Mouse (Mus musculus) E14TG2a.4 (cell line): ENCODE measurements around the gene C1qtnf12.

Experiments used
- CTCF ChIP-seq: conservative IDR thresholded peaks from 2 replicates; pipeline ENCODE4 v1.5.1; 2014; ENCODE audit warnings: low read length
- POU5F1 ChIP-seq: IDR thresholded peaks from 2 replicates; pipeline ENCODE4 v1.6.1; 2014; ENCODE audit warnings: low read length, borderline replicate concordance

DNA sequence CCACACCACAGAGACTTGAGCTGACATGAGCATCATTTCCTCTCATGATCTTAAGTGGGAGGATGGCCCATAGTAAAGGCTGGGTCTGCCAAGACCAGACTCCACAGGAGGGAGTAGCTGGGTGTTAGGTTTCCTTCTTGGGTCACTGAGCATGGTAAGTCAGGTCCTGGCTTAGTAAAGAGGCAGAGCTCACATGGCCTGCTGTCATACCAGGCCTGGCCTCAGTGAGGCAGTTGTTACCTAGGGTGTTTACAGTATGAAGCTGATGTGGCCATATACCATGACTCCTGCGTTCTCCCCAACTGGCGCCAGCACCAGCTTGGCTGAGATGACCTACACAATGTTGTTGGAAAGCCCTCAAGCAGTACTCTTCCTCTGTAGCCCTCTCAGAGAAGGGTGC lies 11.1 kb downstream of the C1qtnf12 start:
- TF ChIP-seq CTCF (no peak), POU5F1 (no peak)
